Mouse (Mus musculus): Measurements from ENCODE around the gene Tsc22d3.

The Tsc22d3 gene

DNA sequence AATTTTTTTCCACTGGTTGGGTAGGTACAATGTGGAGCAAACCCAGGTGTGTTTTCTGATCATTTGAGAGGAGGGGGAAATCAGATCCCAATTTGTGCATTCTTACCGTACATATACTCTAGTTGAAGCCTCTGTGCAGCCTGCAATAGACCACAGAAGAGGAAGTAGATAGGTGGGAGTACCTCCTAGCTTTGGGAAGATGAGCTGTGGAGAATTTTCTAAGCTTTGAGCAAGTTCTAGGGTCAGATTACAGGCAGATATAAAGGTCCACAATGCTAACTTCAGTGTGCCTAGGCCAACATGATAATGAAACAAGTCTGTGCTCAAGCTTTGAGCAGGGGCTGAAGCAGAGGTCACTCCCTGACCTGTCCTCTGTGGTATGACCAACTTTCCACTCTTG is 30.9 kb downstream of the Tsc22d3 start:
- in situ Hi-C loops (cut with MboI; ENCODE audit: unreplicated experiment in 2 of 2): no loop called here

DNA sequence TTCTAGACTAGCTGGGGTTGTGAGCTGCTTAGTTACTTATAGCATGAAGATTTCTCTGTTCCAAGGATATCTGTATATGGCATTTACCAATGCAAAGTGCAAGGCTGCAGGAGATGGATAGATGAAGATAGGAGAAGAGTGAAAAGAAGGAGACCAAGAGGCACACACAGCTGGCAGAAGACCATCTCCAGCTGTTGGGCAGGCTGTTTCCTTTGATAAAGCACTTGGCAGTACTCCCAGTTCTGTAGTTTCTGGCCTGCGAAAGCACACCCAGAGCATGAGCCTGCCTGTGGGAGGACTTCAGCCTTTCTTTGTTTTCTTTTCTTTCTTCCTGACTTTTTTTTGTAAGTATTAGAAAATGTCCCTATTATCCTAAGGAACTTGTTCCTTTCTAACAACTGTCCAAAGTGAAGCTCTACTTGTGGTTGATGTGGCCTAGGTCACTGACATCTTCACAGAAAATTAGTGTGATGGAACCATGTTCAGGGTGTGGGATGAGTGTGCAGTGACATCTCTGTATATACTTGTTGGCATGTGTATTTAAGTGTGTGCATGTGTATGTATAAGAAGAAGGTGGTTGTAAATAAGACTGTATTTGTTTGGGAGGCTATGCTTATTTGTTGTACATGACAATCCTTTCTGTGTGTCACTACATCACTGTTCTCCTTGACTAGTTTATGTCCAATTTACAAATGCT is 32.6 kb downstream of the Tsc22d3 start:
- in situ Hi-C loops (cut with MboI; ENCODE audit: unreplicated experiment in 2 of 2): no loop called here

DNA sequence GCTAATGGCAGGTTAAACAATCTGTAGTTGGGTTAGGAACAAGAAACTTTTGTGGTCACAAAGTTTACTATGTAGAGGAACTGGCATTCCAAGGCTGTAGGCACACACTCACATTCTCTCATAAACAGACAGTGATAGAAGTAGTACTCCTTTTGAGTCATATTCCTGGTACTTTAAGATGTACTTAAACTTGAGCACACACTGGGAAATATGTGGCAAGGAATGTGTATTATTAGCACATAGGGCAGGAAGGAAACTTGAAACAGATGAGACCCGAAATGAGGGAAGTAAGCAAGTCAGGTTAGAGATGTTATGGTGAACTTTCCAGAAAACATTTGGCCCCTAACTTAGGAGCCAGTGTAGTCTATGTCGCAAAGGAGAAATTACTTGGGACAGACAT is 34.7 kb downstream of the Tsc22d3 start:
- in situ Hi-C loops (cut with MboI; ENCODE audit: unreplicated experiment in 2 of 2): no loop called here

DNA sequence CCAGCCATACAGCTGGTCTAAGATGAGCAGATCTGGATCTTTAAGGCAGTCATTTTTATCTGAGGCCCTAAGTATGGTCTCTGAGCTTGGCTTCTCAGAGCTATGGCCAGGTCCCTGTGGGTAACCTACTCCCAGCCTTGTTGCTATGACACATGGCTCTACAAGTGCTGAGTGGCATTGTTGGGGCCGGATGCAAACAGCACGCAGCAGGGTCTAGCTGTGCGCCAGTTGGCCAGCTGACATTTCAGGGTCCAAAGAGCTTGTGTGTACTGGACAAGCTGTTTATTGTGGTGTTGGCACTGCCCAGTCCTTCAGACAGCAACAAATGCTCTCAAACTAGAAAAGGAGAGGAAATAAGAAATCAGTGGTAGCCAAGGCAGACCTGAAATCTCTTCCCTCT is 35.2 kb downstream of the Tsc22d3 start:
- in situ Hi-C loops (cut with MboI; ENCODE audit: unreplicated experiment in 2 of 2): no loop called here

DNA sequence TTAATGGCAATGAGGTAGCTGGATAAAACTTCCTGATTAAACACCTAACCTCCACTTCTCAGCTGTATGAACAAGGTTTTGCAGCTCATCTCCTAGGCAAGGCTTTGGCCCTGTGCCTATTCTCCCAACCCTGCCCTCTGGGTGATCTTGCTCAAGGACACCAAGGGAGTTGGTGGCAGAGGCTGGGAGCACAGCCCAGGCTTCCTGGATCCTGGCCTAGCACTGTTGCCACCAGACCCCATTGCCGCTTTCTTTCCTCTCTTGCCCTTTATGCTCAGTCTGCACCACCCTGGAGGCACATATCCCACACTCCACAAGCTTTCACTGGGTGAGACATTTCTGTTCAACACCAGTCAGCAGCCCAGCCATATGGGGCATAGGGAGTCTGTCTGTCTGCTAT is 35.7 kb downstream of the Tsc22d3 start:
- in situ Hi-C loops (cut with MboI; ENCODE audit: unreplicated experiment in 2 of 2): no loop called here

DNA sequence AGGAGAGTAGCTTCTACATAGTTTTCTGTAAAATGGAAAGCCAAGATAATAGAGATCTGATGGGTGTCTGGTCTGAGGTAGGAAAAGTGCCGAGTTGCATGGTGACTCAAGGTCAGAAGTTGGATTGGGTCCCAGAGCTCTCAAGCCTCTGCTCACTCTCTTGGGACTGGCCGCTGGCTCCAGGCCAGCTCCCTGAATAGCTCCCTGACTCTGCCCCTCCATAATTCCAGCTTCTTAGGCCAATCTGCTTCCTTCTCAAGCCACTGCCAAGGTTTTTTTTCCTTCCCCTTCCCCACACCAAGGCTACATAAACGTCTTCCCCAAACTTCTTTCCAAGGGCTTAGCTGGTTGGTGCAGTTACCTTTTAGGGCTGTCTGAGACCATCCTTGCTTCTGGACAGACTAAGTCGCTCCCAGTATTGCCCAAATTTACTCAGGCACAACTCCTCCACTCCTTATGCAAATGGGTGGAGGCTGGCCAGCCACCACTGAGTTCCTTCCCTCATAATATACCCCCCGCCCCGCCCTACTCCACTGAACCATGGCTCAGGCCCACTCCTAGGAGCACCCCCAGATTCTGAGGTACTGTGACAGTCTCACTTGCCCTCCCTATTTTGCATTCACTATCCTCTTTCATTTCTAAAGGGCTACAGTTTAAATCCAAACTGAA is 42.1 kb downstream of the Tsc22d3 start:
- in situ Hi-C loops (cut with MboI; ENCODE audit: unreplicated experiment in 2 of 2): no loop called here

DNA sequence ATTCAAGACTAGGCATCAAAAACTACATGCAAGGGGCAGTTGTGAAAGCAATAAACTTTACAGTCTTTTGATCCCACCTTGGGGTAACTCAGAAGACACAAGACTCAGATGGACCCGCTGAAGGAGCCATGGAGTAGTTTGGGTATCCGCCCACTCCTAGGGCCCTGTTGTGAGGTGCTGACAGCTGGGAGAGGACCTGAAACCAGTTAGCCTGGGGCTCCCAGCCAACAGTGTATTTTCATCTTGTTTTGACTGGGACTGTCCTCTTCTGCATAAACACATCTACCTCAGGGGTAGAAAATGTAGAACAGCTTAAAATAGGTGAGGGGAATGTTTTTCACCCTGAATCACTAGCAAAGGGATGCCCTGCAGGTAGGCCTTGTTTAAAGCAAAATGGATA is 44.5 kb downstream of the Tsc22d3 start:
- in situ Hi-C loops (cut with MboI; ENCODE audit: unreplicated experiment in 2 of 2): no loop called here

DNA sequence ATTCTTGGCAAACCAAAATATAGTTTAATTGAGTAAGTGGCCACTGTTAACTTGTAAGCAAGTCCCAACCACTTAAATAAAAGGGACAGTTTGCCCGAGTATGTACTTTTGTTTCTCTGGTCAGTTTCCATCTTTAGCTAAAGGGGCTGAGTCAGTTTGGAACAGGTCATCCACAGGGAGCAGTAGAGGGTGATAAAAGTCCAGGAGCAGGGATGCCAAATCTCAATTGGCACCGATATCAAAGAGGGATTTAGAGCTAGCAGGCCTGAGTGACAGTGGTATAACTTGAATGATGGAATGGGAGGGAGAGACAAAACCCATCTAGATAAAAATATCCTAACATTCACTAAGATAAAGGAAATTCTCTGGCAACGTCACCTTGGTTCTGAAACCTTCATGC is 45.0 kb downstream of the Tsc22d3 start:
- in situ Hi-C loops (cut with MboI; ENCODE audit: unreplicated experiment in 2 of 2): no loop called here

DNA sequence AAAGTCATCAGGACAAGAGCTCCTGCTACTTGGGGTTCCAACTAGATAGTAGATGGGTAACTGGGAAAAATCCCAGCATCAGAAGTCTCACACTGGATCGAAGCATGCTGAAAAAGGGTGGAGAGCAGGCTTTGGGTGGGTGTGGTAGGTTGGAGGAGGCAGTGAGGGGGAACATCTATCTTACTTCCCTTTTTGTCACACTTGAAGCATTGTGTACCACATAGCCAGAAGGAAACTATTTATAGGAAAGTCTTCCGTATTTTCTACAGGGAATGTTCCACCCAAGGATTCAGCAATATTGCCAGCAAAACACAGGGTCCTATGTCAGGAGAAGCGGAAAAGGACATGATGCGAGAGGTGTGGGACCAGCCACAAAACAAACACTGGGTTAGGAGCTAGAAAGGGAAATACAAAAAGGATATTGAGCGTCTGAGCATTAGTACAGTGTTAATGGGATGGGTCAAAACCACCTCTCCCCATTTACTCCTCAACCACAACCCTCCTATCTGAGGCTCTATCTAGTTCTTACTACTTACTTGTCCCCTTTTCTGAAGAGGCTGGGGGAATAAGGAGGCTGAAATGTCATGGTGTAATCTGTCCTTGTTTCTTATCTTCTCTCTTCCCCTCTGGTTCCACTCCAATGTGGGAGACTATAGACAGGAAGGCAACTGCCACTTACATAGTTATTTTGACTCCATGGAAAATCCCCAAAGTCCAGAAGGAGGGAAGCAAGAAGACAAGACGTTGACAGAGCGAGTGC is 52.6 kb downstream of the Tsc22d3 start:
- in situ Hi-C loops (cut with MboI; ENCODE audit: unreplicated experiment in 2 of 2): loop anchor here (5.0 to 10.0 kb wide), 2 partner anchors 46 to 47 kb away; no protein-coding TSS in a partner anchor

DNA sequence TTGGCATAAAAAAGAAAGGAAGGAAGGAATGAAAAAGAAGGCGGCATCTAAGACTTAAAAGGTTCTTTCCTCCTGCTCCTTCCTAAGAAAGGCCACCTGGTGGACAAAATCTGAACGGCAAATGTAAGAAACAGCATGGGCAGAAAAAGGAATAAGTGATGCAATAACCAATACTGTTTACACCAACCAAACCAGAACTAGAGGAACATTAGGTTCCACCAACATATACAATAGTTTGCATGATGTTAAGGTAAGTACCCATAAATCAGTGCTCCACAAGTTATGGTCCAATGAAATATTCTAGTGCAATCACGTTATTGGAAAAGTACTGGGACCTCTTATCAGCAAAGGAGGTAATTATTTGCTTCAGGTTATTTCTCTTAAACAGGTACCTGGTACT is 55.7 kb downstream of the Tsc22d3 start:
- in situ Hi-C loops (cut with MboI; ENCODE audit: unreplicated experiment in 2 of 2): loop anchor here (5.0 to 10.0 kb wide), 2 partner anchors 42 to 50 kb away; no protein-coding TSS in a partner anchor

DNA sequence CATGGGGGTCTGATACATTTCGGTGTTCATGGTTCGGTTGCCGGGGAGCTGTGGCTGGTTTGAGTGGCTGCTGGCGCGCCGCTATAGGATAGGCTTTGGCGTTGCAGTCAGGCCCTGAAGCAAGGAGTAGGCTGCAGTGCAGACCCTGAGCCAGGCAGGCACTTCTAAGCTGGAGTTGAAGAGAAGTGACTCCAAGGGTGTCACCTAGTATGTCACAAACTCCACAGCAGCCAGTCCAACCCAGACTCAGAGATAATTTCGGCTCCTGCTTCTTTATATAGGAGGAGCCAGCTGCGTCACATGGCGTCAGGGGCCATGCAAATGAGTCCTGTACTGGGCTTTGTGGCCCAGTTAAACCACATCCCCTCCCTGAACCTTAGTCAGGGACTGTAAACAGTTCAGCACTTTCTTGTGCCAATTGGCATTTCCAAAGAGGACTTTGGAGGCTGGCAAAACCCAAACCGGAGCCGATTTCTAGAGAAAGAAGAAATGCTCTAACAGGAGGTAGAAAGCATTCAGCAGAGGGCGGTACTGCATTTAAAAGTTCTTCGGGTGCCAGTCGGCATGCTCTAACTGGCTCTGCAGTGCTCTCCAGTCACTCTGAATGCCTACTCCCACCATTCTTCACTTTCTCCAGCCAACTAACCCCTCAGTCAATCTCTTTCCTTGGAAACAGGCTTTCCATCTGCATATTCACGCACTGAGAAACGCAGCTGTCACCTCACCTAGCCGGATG is 57.4 kb downstream of the Tsc22d3 start:
- in situ Hi-C loops (cut with MboI; ENCODE audit: unreplicated experiment in 2 of 2): loop anchor here in 1 of 2 experiments (10.0 kb wide), 1 partner anchor 52 kb away; no protein-coding TSS in a partner anchor

DNA sequence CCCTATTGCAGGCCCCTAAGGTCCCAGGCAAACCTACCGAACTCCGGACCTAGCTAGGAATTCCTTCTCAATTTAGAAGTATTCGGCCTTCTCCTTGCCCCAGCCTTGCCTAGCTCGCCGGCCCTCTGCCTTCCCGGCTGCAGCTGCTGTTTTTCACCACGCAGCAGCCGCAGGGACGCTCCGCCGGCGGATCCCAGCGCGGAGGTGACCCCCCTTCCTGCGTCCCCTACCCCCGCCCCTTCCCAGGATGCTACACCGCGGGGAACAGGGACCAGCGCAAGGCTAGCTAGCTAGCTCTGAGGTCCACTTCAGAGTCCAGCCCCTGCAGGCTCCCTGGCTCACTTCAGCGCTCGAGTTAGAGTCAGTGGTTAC is 58.0 kb downstream of the Tsc22d3 start:
- in situ Hi-C loops (cut with MboI; ENCODE audit: unreplicated experiment in 2 of 2): loop anchor here in 1 of 2 experiments (10.0 kb wide), 1 partner anchor 52 kb away; no protein-coding TSS in a partner anchor

DNA sequence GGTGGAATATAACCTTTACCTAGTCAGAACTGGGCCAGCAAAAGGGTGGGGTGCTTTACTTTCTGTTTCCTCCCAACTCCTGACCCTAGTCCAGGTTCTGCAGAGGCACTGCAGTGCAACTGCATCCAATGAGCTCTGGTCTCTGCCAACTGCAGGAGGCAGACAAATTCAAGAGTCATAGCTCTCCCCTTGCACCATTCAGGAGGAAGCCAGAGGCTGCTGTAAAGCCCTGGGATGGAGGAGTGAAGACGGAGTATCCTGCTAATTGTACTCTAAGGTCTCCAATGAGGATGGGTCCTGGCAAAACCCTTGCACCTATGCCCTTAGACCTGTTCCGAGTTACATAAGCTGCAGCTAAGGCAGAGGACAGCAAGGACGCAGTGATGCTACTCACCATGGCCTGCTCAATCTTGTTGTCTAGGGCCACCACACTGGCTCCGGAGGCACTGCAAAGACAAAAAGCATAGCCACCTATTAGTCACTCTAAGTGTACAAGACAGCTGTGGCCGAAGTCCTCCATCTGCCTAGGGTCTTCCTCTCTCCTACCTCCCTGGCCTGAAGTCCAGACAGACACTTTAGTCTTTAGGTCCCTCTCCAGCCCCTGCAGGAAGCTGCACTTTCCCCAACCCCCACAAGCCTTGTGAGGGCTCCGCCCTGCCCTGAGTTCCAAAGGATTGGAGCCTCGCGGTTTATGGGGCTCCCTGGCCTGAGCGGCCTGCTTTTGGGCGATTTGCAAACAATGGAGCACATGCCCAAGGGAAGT is 58.6 kb downstream of the Tsc22d3 start:
- in situ Hi-C loops (cut with MboI; ENCODE audit: unreplicated experiment in 2 of 2): loop anchor here in 1 of 2 experiments (10.0 kb wide), 1 partner anchor 53 kb away; no protein-coding TSS in a partner anchor

DNA sequence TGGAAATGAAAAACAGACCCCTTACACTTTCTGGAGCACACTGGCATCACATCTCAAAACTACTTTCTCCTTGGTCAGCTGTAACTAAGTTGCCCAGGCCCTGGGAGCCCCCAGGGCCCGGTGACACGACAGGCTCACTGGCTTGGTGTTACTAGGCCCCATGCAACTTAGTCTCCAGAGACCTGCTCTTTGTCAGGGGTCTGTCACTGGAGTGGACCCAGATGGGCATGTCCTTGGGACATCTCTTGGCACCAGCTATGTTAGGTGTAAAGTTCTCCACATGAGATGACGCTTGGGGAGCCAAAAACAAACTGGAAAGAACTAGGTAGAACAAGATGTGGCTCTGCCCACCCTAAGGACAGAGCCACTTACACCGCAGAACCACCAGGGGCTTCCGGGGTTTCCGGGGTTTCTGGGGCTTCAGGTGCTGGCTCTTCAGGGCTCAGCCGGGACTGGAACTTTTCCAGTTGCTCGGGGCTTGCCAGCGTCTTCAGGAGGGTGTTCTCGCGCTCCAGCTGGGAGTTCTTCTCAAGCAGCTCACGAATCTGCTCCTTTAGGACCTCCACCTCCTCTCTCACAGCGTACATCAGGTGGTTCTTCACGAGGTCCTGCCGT is 59.9 kb downstream of the Tsc22d3 start:
- in situ Hi-C loops (cut with MboI; ENCODE audit: unreplicated experiment in 2 of 2): loop anchor here in 1 of 2 experiments (10.0 kb wide), 1 partner anchor 54 kb away; no protein-coding TSS in a partner anchor

DNA sequence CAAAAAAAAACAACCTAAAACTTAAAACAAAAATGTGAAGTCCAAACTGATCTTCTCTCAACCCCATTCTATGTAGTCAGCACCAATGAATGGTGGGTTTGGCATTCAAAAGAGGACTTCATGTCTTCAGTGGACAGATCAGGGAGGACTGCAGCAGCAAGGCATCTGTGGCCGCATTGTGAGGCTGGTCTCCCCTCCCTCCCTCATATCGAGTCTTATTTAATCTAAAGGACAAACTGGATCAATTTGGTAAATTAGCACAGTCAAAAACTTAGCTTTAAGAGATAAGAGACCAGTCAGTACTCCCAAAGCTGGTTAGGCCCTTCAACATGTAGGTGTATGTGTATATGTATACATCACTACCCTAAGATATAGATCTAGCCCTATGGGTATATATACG is 60.6 kb downstream of the Tsc22d3 start:
- in situ Hi-C loops (cut with MboI; ENCODE audit: unreplicated experiment in 2 of 2): loop anchor here in 1 of 2 experiments (10.0 kb wide), 1 partner anchor 55 kb away; no protein-coding TSS in a partner anchor

DNA sequence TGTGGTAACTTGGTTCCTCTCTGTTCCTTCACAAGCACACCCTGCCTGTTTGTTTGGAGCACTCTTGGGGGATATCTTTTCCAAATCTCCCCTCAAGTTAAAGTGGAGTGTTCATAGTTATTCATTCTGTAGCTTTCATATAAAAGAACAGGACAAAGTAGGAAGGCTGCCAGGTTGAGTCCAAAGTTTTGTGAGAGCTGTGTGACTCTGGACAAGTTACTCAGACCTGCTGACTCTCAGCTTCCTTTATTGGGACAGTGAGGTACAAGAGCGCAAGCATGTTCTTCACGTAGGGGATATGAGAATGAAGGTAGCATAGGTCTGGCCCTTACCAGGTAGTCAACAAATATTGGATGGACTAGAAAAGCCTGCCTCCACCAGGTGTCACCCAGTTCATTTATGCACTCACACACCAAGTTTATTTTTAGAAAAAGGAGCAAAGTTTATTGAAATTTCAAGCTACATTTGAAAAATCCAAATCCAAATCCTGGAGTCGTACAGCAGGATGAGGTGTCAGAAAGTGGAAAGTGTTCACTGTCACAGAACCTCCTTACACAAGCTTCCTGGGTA is 61.3 kb downstream of the Tsc22d3 start:
- in situ Hi-C loops (cut with MboI; ENCODE audit: unreplicated experiment in 2 of 2): no loop called here

DNA sequence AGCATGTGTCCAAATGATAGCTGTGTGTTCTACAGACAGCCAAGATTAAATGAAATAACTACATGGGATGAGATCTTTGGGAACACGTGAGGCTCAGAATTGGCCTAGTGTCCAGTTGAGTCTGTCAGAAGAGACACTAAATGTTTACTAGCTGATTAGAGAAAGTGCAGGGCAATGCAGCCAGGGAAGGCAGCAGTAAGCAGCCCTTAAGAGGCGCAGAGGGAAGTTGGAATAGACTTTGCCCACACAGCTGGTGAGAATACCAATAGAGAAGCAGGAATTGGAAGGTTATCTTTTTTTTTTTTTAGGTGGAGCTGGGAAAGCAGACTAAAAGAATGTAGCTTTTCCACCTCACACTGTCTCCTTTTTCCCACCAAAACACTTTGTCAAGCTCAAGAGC is 61.8 kb downstream of the Tsc22d3 start:
- in situ Hi-C loops (cut with MboI; ENCODE audit: unreplicated experiment in 2 of 2): no loop called here

DNA sequence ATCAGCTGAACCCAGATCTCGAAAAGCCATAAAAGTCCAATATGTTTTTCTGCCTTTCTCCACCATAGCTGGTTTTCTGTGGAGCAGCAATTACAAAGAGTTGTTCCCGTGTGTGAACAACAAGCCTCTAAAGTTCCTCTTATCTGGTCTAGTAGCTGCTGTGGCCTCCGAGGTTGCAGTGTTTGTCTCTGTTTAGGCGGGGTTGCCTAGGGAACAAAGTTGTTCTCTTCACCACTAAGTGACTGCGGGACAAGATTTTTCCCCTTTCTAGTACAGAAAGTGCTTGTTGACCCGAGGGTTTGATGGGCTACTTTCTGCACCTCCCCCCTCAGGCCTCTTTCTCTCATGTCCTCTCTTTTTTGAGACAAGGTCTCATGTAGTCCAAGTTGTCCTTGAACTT is 62.8 kb downstream of the Tsc22d3 start:
- in situ Hi-C loops (cut with MboI; ENCODE audit: unreplicated experiment in 2 of 2): no loop called here

DNA sequence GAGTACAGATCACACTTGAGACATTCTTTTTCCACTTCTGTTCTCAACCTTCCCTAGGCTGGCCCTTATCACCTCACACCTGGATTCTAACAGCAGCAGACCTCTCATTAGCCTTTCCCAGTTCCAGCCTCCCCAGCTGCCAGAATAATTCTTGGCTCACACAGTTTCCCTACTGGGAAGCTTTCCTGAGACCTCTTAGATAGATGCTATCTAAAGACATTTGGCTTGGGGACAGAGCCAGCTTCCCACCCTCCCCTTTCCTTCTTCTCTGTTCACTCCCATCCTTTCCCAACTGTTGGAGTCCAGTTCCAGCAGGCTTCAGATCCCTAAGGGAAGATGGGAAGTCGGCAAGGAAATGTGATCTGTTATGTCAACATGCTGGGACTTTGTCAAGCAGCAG is 65.0 kb downstream of the Tsc22d3 start:
- in situ Hi-C loops (cut with MboI; ENCODE audit: unreplicated experiment in 2 of 2): no loop called here

All from v-Abl transformed pro-B cells (cell line).